Mouse (Mus musculus) liver, adult (tissue): ENCODE measurements around the gene Amotl1.

Source experiments
- GATA4 ChIP-seq: IDR thresholded peaks from 2 replicates; pipeline ENCODE4 v1.6.1; 2014; ENCODE audit warnings: mild to moderate bottlenecking, low read length; ENCODE audit not compliant: insufficient replicate concordance

The Amotl1 gene

DNA sequence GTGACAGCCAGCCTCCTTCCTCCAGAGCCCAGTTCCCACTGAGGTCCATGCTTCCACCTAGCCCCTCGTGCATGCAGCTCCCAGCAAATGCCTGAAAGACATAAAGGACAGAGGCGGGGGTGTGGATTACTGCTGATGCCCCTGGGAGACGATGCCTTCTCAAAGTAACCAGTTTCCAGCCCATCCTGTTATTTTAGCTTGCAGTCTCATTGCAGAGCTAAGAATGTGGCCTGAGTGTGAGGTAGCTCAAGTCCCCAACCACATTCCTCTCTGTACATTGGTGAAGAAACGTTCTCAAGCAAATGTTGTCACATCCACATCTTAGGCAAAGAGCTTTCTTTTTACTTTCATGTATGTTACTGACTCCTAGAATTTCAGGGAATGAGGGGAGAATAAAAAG is at the start of gene Amotl1:
Gene Amotl1 (minus strand): TSS at position 101 of the 400 bp plus-strand sequence.
- no peak for TF ChIP-seq GATA4

DNA sequence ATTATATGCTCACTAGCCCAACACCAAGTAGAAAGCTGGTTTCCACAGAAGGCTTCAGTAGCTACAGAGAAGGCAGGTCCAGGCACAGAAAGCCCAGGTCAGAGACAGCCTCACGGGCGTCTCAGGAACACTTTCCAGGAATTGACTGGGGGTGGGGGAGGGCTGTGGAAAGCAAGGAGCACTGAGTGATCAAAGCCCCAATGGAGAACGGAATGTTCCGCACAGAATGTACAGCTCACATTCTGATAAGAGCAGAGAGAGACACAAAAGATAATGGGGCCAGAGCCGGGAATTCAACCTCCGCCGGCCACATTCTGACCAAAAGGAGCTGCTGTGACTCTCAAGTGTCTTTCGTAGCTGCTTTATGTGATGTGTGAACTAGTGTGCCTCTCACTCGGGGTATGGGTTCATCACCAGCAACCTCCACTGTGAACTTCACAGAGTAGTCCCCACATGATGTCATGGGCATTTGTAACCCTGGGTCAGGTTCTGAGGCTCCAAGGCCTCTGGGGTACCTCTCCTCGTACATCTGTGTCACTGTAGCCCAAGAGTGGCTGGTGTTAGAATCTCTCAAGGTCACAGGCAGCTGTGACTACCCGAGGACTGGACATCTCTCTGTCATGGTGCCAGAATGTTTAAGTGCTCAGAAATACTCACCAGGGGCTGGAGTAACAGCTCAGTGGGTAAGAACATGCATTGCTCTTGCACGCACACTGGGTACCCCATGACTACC is 44.7 kb upstream of the Amotl1 start:
- no peak for TF ChIP-seq GATA4

DNA sequence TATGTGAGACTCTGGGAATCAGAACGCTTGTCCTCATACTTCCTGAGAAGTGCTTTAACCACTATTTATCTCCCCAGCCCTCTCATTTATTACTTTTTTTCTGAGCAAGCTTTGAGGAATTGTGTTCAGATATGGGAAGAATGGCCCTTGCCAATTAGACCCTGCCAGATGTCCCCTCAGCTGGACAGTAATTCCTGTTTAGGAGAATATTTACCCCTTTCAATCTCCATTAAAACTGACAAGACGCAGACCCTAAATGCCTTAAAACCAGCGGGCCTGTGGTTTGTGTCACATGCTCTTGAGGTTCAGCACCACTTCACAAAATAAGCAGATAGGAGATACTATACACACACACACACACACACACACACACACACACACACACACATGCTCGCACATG is 39.5 kb upstream of the Amotl1 start:
- no peak for TF ChIP-seq GATA4

DNA sequence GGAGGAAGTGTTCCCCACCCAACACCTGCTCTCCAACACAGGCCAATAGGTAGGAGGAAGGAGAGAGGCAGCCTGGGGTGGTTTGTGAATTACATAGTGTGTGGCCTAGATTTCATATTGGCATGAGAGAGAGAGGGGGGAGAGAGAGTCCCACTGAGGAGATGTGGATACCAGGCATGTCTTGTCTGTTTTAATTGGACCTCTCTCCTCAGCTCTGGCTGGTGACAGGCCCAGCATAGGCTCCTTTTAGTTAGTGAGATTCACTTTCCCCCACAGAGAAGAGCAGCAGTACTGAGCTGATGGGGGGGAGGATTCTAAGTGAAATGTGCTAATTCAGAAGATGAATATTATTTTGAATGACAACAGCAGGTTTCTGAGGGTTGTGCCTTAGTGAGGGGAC is 37.9 kb upstream of the Amotl1 start:
- TF ChIP-seq GATA4, result no peak

DNA sequence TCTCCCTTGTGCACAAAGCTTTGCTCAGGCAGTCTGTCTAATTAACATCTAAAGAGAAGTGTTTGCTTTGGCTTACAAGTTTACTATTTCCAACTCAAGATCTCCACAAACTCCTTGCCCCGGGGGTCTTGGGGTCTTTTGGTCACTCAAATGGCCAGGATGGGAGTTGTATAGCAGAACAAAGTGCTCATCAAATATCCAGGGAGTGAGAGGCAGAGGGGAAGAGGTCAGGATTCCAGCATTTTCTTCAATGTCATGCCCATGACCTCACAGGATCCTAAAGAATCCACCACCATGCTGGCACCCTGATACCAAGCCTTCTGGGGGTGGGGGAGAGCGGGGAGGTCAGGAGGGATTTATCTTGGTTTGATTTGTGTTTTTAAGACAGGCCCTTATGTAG is 35.7 kb upstream of the Amotl1 start:
- no peak for TF ChIP-seq GATA4

DNA sequence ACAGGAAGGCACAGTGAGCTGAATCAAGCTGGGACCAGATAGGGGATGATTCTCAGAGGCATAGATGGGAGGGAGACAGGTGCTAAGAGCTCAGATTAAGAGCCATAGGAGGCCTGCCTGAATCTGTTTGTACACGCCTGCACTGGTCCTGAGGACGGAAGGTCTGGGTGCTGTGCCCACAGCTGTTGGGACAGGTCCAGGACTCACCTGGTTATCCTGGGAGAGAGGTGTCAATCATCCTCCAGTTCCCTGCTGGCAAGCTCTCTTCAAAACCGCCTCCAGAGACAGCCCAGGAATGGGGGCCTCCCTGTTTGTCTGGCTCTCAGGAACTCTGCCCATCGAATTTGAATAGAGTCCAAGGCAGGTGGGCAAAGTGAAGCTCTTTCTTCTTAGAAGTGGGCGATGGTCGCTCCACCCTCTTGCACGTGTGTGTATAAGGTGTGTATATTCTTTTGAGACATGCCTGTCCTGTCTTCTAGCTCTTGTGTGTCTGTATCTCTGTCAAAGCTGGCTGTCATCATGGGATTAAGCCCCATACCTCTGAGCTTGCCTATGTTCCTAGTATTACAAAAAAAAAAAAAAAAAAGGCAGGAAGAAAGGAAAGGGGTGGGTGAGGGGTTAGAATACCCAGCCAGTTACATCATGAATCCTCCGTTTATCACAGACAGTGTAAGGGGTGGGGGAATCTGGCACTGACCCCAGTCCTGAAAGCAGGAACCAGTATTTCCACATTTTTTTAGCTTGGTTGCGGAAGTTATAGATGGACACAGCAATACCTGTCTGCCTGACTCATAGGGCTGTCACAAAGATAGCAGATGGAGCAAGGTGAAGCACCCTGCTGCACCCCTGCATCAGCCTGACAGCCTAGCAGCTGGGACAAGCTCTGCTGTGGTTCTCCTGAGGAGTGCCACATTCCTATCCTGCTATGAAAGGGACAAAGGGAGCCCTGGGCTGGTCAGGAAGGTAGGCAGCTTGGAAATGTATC is 31.1 kb upstream of the Amotl1 start:
- TF ChIP-seq GATA4, result no peak

DNA sequence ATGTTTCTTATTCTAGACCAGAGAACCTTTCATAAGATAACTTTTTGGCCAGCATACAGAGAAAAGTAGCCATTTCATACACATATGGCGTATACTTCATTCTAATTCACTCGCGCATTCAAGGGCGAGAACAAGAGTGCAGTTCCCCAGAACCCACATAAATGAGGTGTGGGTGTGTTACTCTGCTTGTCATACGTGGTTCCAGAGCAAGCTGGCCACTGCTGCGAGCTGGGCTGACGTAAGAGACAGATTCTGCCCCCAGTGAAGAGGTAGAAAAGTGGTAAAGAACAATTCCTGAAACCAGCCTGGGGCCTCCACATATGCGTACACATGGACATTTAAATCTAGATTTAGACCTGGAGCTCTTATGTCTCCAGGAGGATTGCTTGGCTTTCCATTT is 29.6 kb upstream of the Amotl1 start:
- TF ChIP-seq GATA4, result no peak

DNA sequence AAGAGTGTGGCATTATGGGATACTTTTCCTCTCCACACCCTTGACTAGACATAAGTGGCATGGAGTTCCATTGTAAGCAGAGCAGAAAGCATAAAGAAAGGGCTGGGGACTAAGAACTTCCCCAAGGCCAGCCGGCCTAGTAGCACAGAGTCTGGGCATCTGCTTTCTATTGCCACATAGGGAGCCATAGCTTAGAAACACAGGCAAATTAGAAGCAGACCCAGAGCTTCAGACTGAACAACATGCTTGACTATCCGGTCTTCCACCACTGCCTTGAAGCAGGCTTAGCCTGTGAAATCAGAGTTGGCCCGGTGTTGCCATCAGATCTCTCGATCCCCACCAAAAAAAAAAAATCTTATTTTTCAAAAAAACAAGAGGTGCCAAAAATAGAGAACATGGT is 28.3 kb upstream of the Amotl1 start:
- no peak for TF ChIP-seq GATA4

DNA sequence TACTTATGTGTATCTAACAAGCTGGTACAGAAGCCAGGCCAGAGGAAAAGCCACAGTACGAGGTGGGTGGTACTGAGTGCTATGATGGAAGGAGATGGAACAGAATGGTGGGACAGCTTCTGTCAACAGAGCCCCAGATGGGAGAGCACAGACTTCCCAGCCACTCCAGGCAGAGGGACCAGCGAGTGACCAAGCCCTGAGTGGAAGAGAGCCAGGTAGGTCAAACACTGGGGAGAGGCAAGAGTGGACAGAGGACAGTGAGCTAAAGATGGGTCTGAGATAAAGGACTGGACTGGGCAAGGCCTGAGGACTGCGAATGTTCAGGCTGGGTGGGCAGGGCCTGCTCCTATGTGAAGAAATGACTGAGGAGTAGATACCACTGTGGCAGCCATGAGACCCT is 23.5 kb upstream of the Amotl1 start:
- no peak for TF ChIP-seq GATA4

DNA sequence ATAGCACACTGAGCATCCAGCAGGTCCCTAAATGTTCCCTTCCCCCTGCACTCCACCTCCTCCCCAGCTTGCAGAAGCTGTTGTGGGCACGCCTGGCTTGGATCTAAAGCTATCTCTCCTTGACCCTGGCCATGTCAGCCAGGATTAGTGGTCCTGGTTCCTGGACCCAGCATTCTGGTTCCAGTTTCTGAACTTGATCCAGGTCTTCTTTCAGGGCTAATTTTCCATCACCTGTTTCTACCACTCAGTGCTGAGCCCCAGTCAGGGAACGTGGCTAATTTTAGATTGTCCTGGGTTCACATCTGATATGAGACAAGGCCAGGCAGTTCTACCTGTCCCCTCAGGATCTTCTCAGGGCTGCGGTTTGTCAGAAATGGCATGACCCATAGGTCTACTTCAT is 21.2 kb upstream of the Amotl1 start:
- TF ChIP-seq GATA4, result no peak

DNA sequence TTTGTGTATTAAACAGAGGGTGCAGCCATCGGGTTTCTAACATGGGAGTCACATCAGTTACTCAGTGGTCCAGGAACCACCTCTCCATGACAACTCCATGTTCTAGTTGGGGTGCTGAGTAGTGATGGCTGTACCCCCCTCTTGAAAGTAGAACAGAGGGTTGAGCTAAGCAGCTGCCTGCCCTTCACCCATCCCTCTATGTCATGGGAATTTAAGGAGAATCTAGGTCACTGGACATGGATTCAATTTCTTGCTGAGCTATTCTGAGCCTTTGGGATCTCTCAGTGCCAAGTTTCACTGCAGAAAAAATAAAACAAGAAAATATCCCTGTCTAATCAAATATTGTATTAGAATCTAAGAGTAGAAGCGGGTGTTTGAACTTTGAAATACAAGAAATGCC is 18.7 kb upstream of the Amotl1 start:
- TF ChIP-seq GATA4, result no peak

DNA sequence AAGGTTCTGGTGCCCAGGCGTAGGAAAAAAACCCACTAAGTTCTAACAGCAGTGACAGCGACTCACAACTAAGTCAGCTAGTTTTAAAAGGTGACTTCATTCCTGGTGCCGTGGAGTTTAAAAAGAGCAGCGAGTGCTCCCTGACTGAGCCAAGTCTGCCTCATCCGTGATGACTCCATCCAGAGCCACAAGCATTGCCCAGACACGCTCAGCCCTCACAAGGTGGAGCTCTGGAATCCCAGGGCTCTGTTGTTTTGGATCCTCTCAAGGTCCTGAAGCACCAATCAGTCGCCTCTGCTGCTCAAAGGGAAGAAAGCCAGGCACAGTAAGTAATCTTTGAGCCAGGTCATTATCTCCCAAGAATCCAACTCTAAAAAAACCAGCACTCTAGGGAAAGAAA is 18.0 kb upstream of the Amotl1 start:
- no peak for TF ChIP-seq GATA4

DNA sequence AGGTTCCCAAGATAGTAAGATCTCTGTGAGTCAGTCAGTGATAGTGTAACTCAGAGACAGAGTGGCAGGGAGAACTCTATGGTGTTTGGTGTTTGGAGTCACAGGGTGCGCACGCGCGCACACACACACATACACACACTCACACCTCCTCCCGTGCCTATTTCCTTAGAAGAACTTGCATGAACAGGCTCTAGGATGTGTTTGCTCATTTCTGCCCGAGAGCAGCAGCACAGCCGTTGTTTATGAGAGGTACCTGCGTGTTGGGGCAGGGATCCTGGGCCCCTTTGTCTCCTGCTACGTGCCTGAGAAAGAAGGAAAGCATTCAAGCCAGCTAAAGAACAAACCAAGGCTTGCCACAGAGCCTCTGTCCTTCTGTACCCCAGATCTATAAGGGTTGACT is 17.3 kb upstream of the Amotl1 start:
- TF ChIP-seq GATA4, result no peak

DNA sequence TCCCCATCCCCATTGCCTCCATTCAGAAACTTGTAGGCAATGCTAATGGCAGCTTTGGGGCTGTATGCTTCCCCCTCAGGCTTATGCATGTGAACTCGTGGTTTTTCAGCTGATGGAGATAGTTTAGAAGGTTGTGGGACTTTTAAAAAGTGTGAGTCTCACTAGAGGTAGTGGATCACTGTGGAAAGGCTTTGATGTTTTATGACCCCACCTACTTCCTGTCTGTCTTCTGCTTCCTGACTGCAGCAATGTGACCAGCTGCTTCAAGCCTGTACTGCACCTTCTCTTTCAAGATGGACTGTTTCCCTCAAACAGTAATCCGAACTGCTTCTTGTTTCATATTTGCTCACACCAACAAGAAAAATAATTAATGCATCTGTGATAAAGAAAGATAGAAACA is 13.1 kb upstream of the Amotl1 start:
- TF ChIP-seq GATA4, result no peak

DNA sequence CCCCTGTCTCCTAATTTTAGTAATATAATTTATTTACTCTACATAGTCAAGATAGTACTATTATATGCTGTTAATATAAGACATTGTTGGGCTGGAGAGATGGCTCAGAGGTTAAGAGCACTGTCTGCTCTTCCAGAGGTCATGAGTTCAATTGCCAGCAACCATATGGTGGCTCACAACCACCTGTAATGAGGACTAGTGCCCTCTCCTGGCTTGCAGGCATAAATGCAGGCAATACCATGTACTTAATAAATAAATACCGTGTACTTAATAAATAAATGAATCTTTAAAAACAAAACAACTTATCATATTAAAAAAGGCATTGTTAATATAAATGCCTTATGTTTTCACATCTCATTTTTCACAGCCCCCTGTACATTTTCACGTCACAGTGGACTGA is 9.2 kb upstream of the Amotl1 start:
- no peak for TF ChIP-seq GATA4

DNA sequence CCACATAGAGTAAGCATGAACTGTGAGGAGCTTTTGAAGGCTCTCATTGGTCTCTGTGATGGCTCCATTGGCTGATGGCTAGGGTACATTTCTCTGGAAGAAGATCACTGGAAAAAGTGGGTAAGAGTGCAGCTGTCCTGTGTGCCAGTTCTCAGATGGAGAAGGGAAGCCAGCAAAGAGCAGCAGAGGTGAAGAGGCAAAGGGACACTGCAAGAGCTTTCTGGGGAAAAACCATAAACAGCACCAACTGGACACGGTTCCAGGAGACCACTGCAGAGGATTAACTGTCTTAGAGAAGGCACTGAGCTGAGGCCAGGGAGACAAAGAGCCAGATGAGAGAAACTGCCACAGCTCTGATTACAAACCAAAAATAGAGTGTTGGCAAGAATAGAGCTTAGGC is 7.9 kb upstream of the Amotl1 start:
- TF ChIP-seq GATA4, result no peak
